Mouse (Mus musculus): Measurements from ENCODE around the gene Fmo6. TPM values are rescaled to one million over a fixed set of nuclear protein-coding genes. Genes with fewer than 3 reads are reported as not detected.

The Fmo6 gene
- polyA plus RNA-seq, 1 experiment: not detected

Other genes with a start within 250 kb of the Fmo6 start
- 16.4 and 27.5 TPM in 2 replicates for gene Prrc2c, start 197.0 kb downstream of the Fmo6 start, polyA plus RNA-seq (2012; rRNA removed)
- gene Fmo4, start 123.5 kb downstream of the Fmo6 start, polyA plus RNA-seq (2012; rRNA removed): 13.7 and 37.2 TPM in 2 replicates
- 2.5 and 5.2 TPM in 2 replicates for gene Fmo1, start 70.9 kb downstream of the Fmo6 start, polyA plus RNA-seq (2012; rRNA removed)
- 4.9 and 6.3 TPM in 2 replicates for gene Fmo2, start 38.8 kb downstream of the Fmo6 start, polyA plus RNA-seq (2012; rRNA removed)
- gene Fmo3, start 47.0 kb upstream of the Fmo6 start, polyA plus RNA-seq (2012; rRNA removed): not detected in 2 replicates
- not detected in 2 replicates for gene Mroh9, start 148.2 kb upstream of the Fmo6 start, polyA plus RNA-seq (2012; rRNA removed)